In the genomic region with DNA sequence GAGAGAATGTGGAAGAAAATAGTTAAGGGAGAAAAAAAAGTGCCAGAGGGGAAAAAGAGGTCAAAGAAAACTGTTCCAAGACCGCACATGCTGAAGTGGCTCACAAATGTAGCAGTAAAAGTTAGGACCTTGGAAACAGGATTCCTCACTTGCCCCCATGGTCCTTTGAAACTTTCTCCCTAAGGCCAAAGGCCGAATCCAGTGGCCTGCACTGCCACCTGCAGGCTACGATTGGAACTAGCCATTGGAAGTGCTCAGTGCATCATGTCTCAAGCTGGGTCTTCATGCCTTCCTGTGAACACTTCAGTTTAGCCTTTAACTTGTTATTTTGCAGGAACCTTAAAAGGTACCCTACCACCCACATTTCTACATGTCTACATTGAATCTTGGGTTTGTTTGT, we compare ENCODE assay signal across 9 mouse cellular contexts. TPM values are rescaled to one million over a fixed set of nuclear protein-coding genes. Genes with fewer than 3 reads are reported as not detected.
DNase-seq lines count a peak whose midpoint lies in the region; ATAC-seq and TF ChIP-seq lines count a peak whose summit lies in the region.
"Had no signal": no experiment of that assay in that cellular context is flagged by ENCODE, and none has a peak within 500 bp of the region (broad histone marks: within the 10 kb centered on the region; RNA-seq: fewer than 3 reads in every experiment).

No protein-coding gene starts in this region.

- no peaks in the 10 kb centered on the region for H3K36me3 ChIP-seq in intestine, embryonic 14.5 days (ENCODE audit: control insufficient read depth, insufficient read depth, low read length)
- no peaks in the 10 kb centered on the region for H3K36me3 ChIP-seq in intestine, embryonic 15.5 days
- no peaks in the 10 kb centered on the region for H3K36me3 ChIP-seq in thymus, adult 2 months (ENCODE audit: control insufficient read depth, insufficient read depth, low read length)
- H3K36me3 ChIP-seq: embryonic facial prominence, embryonic 15.5 days had no signal

- no peaks in the 10 kb centered on the region for H3K27me3 ChIP-seq in intestine, embryonic 14.5 days (replicated peaks; ENCODE audit: control insufficient read depth, insufficient read depth, low read length)
- no peaks in the 10 kb centered on the region for H3K27me3 ChIP-seq in intestine, embryonic 15.5 days (replicated peaks)
- no peaks in the 10 kb centered on the region for H3K27me3 ChIP-seq in thymus, adult 2 months (ENCODE audit: control insufficient read depth, insufficient read depth, low read length)
- H3K27me3 ChIP-seq: embryonic facial prominence, embryonic 15.5 days had no signal

- no peak overlapping the region for H3K4me2 ChIP-seq in intestine, embryonic 14.5 days (ENCODE audit: low read length)
- H3K4me2 ChIP-seq in intestine, embryonic 15.5 days (replicated peaks): no peak overlapping the region

- DNase-seq in intestine, embryonic 14.5 days (ENCODE audit: low spot score): peak; percentile 86
- DNase-seq in adrenal gland, adult (ENCODE audit: inconsistent age in 2 of 2, low spot score in 1 of 2): peak; percentile 40 to 83
- DNase-seq in embryo, embryonic 11.5 days (ENCODE audit: low read depth, low spot score): peak; percentile 50
- DNase-seq in left cerebral cortex, postnatal 4 days: peak; percentile 67
- DNase-seq in ovary, postnatal 10 days (ENCODE audit: low spot score): peak; percentile 52
- peak; percentile 68 for DNase-seq in thymus, adult 2 months

- H3K9me3 ChIP-seq in intestine, embryonic 14.5 days (ENCODE audit: control insufficient read depth, low read length): no peaks in the 10 kb centered on the region
- no peaks in the 10 kb centered on the region for H3K9me3 ChIP-seq in intestine, embryonic 15.5 days
- H3K9me3 ChIP-seq: embryonic facial prominence, embryonic 15.5 days had no signal

- no peak for ATAC-seq in intestine, embryonic 14.5 days (replicated peaks; ENCODE audit: low FRiP score, low TSS enrichment, low read depth)
- ATAC-seq in intestine, embryonic 15.5 days: no peak
- peak; percentile 75 to 80 for ATAC-seq in hematopoietic stem cell, adult 5-6 weeks (replicated peaks in 1 of 2; ENCODE audit: insufficient read depth in 1 of 2, low FRiP score in 2 of 2, low TSS enrichment in 1 of 2, low read depth in 1 of 2, poor library complexity in 2 of 2, severe bottlenecking in 2 of 2)

- TF ChIP-seq CTCF in thymus, adult 2 months (IDR thresholded peaks at IDR 0.05; ENCODE audit: borderline replicate concordance, control insufficient read depth, extremely low read depth, insufficient read depth, low read length, poor library complexity): peak; percentile 64; the same call in 1 of the 2 replicates

- H3K27ac ChIP-seq in intestine, embryonic 14.5 days (ENCODE audit: low read depth): no peak overlapping the region
- H3K27ac ChIP-seq in intestine, embryonic 15.5 days: no peak overlapping the region
- H3K27ac ChIP-seq in thymus, adult 2 months (ENCODE audit: control insufficient read depth, insufficient read depth, low read length): no peak overlapping the region
- H3K27ac ChIP-seq: embryonic facial prominence, embryonic 15.5 days had no signal

- intact Hi-C loops in left cerebral cortex, postnatal 4 days (cut with DNase I): loop anchor here (2.0 kb wide), 1 partner anchor 122 kb away; no protein-coding TSS in a partner anchor

- no peak for TF ChIP-seq POLR2A in thymus, adult 2 months (IDR thresholded peaks at IDR 0.05; ENCODE audit: control insufficient read depth, extremely low read depth, insufficient read depth, low read length, poor library complexity)

- no peak overlapping the region for H3K9ac ChIP-seq in intestine, embryonic 14.5 days (ENCODE audit: low read length)
- H3K9ac ChIP-seq in intestine, embryonic 15.5 days: no peak overlapping the region
- H3K9ac ChIP-seq: embryonic facial prominence, embryonic 15.5 days had no signal

- no peak overlapping the region for H3K4me3 ChIP-seq in intestine, embryonic 14.5 days (ENCODE audit: low read depth, low read length)
- H3K4me3 ChIP-seq in intestine, embryonic 15.5 days (replicated peaks): no peak overlapping the region
- no peak overlapping the region for H3K4me3 ChIP-seq in thymus, adult 2 months (ENCODE audit: control insufficient read depth, insufficient read depth, low read length)
- H3K4me3 ChIP-seq: embryonic facial prominence, embryonic 15.5 days had no signal

- WGBS in intestine, embryonic 14.5 days: 12% methylated on average over 3 of the region's 3 CpGs
- 12% methylated on average over 3 of the region's 3 CpGs for WGBS in intestine, embryonic 15.5 days
- 15% methylated on average over 3 of the region's 3 CpGs for WGBS in thymus, adult 2 months

- H3K4me1 ChIP-seq in intestine, embryonic 14.5 days (replicated peaks; ENCODE audit: control insufficient read depth, insufficient read depth, low read length): no peaks in the 10 kb centered on the region
- H3K4me1 ChIP-seq in intestine, embryonic 15.5 days (replicated peaks): no peaks in the 10 kb centered on the region
- no peaks in the 10 kb centered on the region for H3K4me1 ChIP-seq in thymus, adult 2 months (replicated peaks; ENCODE audit: control insufficient read depth, insufficient read depth, low read length)

RNA-seq across cellular contexts. Expression of a gene that starts 56.3 kb away (rescaled TPM):
- 2.4 TPM in 2 replicates for polyA plus RNA-seq in intestine, embryonic 14.5 days (2014; fragmentation: Nextera tagmentation; extraction: Ambion mirVana)
- polyA plus RNA-seq in intestine, embryonic 15.5 days (2015; fragmentation: Nextera tagmentation; extraction: Ambion mirVana): 1.8 and 2.2 TPM in 2 replicates
- total RNA-seq in hematopoietic stem cell, adult 5-6 weeks (2017): 14.5 and 22.6 TPM in 2 replicates
- under 1 TPM; 0.80 to 0.97 TPM for total RNA-seq in left cerebral cortex, postnatal 4 days (2021)
- polyA plus RNA-seq in thymus, adult 2 months (2012; rRNA removed): 3.7 and 4.1 TPM in 2 replicates

Comparison
In these comparisons a context has a peak if more than half of its experiments do, and no peak if none do; other contexts are left out.
1. ATAC-seq: peak in hematopoietic stem cell, adult 5-6 weeks (2 of 2); none in intestine, embryonic 14.5 days (single experiment) and intestine, embryonic 15.5 days (single experiment).
2. Peak in every context shown above with its lines, with median percentiles within 50 percentile points of each other: DNase-seq.